Mouse (Mus musculus) cortical plate, adult 2 months (tissue): ENCODE results near the gene Veph1.

ENCODE experiments used
- CTCF ChIP-seq: fragments of 200-500 bp; IDR thresholded peaks from 2 replicates; pipeline ENCODE4 v1.5.1; 2011; ENCODE audit warnings: mild to moderate bottlenecking, control low read depth, low read length; ENCODE audit not compliant: insufficient read depth; ENCODE audit errors: extremely low read depth
- POLR2A ChIP-seq: fragments of 200-500 bp; IDR thresholded peaks from 2 replicates; pipeline ENCODE4 v1.6.1; 2011; ENCODE audit warnings: mild to moderate bottlenecking, low read length, control low read depth; ENCODE audit not compliant: insufficient read depth; ENCODE audit errors: extremely low read depth

DNA sequence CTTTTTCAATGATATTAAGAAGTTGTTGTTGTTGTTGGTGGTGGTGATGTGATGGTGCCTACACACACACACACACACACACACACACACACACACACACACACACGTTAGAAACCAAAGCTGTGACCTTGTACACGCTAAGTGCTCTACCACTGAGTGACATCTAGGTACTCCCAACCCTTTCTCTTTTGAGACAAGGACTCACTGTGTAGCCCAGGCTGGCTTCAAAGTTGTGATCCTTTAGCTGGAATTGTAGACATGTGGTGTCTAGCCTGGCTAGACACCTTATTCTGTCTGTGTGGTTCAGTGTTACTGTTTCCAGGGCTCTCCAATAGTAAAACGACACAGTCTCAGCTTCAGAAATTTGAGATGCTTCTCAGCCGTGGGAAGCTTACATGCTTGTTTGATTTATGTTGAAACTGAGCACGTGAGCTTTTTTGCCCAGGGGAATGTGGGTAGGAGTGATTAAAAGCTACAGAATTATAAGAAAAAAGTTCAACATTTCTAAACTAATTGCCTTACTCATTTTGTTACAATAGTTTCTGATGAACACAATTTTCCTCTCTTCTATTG, 272.3 kb downstream of the Veph1 start:
- TF ChIP-seq CTCF (no peak), POLR2A (no peak)
